Mouse (Mus musculus) neural tube, embryonic 11.5 days (tissue): ENCODE measurements around the gene Sgsm2. TPM values are rescaled to one million over a fixed set of nuclear protein-coding genes. Genes with fewer than 3 reads are reported as not detected.
A peak's percentile ranks its signal among the peaks of the same experiment; 100 is the strongest.

Experiments
- ATAC-seq: fragments of 200-750 bp; cut with Nextera tagmentation; 2 replicates; pipeline ENCODE4 v1.8.0; 2017; ENCODE audit warnings: moderate number of reproducible peaks, mild to moderate bottlenecking, moderate TSS enrichment, moderate library complexity; ENCODE audit not compliant: insufficient read depth, low FRiP score, low TSS enrichment
- DNase-seq: peaks from one replicate; pipeline ENCODE4 v3.0.0-alpha.2; 2015; ENCODE audit warnings: low spot score
- H3K27ac ChIP-seq: fragments of 300-500 bp; sonication (generic); 2 replicates; pipeline ENCODE4 v1.5.1; 2014; ENCODE audit warnings: low read depth, mild to moderate bottlenecking, low read length
- H3K27me3 ChIP-seq: fragments of 300-500 bp; sonication (generic); 2 replicates; pipeline ENCODE4 v1.6.1; 2014; ENCODE audit warnings: mild to moderate bottlenecking, low read length, mixed read lengths; ENCODE audit not compliant: control insufficient read depth, insufficient read depth
- H3K36me3 ChIP-seq: fragments of 300-500 bp; sonication (generic); 2 replicates; pipeline ENCODE4 v1.6.1; 2014; ENCODE audit warnings: mild to moderate bottlenecking, low read length, moderate library complexity, mixed read lengths; ENCODE audit not compliant: control insufficient read depth, insufficient read depth
- H3K4me1 ChIP-seq: fragments of 300-500 bp; sonication (generic); 2 replicates; pipeline ENCODE4 v1.6.1; 2014; ENCODE audit warnings: low read length, mixed read lengths; ENCODE audit not compliant: control insufficient read depth, insufficient read depth
- H3K4me2 ChIP-seq: fragments of 300-500 bp; sonication (generic); 2 replicates; pipeline ENCODE4 v1.6.1; 2014; ENCODE audit warnings: low read depth, mild to moderate bottlenecking, moderate library complexity
- H3K4me3 ChIP-seq: fragments of 300-500 bp; sonication (generic); 2 replicates; pipeline ENCODE4 v1.5.1; 2014; ENCODE audit warnings: low read depth, low read length
- H3K9ac ChIP-seq: fragments of 300-500 bp; sonication (generic); 2 replicates; pipeline ENCODE4 v1.6.1; 2014; ENCODE audit warnings: mild to moderate bottlenecking, low read length
- H3K9me3 ChIP-seq: fragments of 300-500 bp; sonication (generic); 2 replicates; pipeline ENCODE4 v1.6.1; 2016; ENCODE audit warnings: low read length; ENCODE audit not compliant: control insufficient read depth
- WGBS: fragments of 180-500 bp; shearing (Covaris S2); extraction: QIAGEN DNeasy Blood & Tissue Kit; methylation state at CpG from one replicate; pipeline ENCODE4 v1.1.7; 2014; 5-methylcytosine and 5-hydroxymethylcytosine counted together
- polyA plus RNA-seq: library from polyadenylated mRNA; unstranded; fragments of >200 nt; fragmentation: Nextera tagmentation; extraction: Ambion mirVana; gene quantifications from 2 replicates; pipeline ENCODE4 v1.2.1, GENCODE M21; 2014

Gene Sgsm2
- polyA plus RNA-seq, 1 experiment from 2014 or later = 7.9 TPM

DNA sequence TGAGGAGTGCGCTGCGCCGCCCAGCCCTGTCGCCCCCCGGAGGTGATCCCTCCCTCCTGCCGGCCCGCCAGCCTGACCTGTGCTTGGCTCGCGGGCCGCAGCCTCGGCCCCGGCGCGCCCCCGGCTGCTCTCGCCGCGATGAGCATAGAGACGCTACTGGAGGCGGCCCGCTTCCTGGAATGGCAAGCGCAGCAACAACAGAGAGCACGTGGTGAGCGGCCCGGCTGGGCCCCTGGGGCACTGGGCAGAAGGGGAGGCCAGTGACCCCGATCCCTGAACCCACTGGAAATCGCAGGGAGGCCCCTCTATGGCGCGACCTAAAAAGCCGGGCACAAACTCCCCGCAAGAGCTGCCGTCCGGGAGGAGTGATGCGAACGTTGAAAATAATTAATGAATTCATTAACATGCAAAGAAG, 65.7 kb downstream of the Sgsm2 start:
- WGBS = under 1% methylated on average over 35 of the region's 35 CpGs

DNA sequence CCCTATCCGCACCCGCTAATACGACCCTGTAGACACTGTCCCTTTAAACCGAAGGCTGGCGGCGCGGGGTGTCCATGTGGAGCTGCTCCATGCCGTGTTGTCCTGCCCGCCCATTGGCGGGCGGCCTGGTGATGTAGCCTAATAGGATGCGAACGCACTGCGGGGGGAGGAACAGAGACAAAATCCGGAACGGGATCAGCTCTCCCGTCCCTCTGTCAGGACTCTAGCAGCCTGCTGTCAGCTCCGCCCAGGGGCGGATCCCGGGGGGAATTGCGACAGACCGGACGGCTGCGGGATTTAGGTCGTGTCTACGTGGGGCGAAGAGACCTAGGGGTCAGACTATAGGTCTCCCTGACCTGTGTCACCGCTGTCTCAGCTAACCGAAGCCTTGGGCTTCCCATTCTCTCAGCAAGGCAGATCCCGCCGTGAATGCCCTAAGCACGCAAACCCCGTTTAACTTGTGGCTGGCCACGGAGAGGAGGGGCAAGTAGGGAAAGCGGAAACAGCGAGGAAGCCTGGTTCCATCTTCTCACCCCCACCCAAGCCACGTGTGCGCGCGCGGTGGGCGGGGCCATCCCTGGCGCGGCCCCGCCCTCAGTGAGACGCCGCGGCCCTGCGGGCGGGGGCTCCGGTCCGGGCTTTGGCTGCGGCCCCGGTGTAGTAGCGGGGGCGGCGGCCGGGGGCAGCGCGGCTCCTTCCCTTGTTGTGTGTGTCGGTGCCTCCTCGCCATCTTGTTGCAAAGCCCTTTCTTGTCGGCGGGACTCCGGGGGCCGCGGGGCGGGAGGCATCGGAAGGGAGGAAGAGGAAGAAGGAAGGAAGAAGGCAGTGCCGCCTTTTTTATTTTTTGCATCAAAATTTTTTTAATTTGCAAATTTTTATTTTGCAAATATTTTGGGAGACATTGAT, 66.4 kb downstream of the Sgsm2 start, which contains the start of gene Mnt:
TSS of gene Mnt (plus strand) at position 665 of the 906 bp plus-strand sequence.
- H3K27ac ChIP-seq = peak within 1 kb of the TSS; percentile 89
- WGBS = under 1% methylated on average over 67 of the region's 70 CpGs
- DNase-seq (peak; percentile 99), ATAC-seq (peak; percentile 93)
- peaks cover 15% of the 10 kb centered on the region for H3K4me1 ChIP-seq
- no peaks in the 10 kb centered on the region for H3K9me3 ChIP-seq
- peak within 1 kb of the TSS; percentile 67 for H3K9ac ChIP-seq
- peak within 1 kb of the TSS; percentile 91 for H3K4me2 ChIP-seq
- H3K36me3 ChIP-seq = no peaks in the 10 kb centered on the region
- no peaks in the 10 kb centered on the region for H3K27me3 ChIP-seq
- peak within 1 kb of the TSS; percentile 63 for H3K4me3 ChIP-seq

More for the DNA sequence above, 65.7 kb downstream of the Sgsm2 start:
- no peaks in the 10 kb centered on the region for H3K9me3 ChIP-seq
- H3K27me3 ChIP-seq = no peaks in the 10 kb centered on the region
- H3K9ac ChIP-seq = peak overlapping the region; percentile 67
- ATAC-seq (no peak), DNase-seq (peak; percentile 66)
- H3K36me3 ChIP-seq = no peaks in the 10 kb centered on the region
- H3K4me3 ChIP-seq = peak overlapping the region; percentile 63
- H3K27ac ChIP-seq = peak overlapping the region; percentile 89
- peak overlapping the region; percentile 91 for H3K4me2 ChIP-seq
- peaks cover 15% of the 10 kb centered on the region for H3K4me1 ChIP-seq

DNA sequence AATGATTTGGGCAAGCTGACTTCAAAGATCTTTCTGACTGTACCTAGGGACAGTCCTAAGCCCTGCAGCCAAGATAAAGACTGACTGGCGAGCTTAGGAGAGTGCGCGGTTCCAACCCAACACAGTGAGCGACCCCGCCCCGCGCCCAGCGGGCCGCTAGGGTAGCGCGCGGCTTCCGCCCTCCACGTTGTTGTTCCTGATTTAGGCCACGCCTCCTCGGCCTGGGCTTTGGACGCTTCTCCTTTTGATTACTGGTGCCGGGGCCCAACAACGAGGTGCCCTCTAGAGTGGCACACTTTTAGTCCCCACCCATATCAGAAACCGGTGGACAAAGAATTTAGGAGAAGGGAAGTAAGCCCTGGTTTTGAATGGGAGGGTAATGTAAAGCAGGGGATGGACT, 67.0 kb downstream of the Sgsm2 start:
- Histone ChIP-seq H3K27ac (peak overlapping the region; percentile 89), H3K9me3 (no peaks in the 10 kb centered on the region), H3K4me3 (peak overlapping the region; percentile 63), H3K9ac (peak overlapping the region; percentile 53), H3K4me2 (peak overlapping the region; percentile 91), H3K4me1 (peaks cover 15% of the 10 kb centered on the region), H3K27me3 (no peaks in the 10 kb centered on the region), H3K36me3 (no peaks in the 10 kb centered on the region)
- DNase-seq (peak; percentile 87), ATAC-seq (peak; percentile 43)
- under 1% methylated on average over 20 of the region's 20 CpGs for WGBS

DNA sequence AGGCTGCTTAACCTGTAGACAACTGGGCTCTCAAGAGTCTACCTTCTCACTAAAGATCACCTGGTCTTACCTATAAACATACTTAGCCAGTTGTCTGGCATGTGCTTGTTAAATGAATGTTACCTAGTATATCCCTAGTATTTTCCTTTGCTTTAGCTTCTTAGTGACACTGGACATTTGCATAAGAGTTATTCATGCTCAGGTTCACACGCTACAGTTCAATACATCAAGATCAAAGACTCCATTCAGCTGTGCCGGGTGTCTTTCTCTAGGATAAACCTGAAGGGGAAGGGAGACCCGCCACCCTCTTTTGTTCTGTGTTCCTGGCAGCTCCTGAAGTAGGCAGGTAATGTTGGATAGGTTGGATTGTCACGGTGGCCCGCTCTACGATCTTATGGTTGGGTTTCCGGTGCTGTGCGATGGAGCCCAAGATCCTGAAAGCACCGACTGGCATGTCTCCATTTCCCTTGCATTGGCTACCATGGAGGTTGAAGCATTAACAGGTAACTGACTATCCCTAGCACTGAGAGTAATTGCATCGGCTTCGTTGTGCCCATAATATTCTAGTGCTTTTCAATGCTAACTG, 67.8 kb downstream of the Sgsm2 start:
- H3K27ac ChIP-seq = 0 out of 2 replicates have a peak overlapping the region, but pooled peaks have one; percentile 89

DNA sequence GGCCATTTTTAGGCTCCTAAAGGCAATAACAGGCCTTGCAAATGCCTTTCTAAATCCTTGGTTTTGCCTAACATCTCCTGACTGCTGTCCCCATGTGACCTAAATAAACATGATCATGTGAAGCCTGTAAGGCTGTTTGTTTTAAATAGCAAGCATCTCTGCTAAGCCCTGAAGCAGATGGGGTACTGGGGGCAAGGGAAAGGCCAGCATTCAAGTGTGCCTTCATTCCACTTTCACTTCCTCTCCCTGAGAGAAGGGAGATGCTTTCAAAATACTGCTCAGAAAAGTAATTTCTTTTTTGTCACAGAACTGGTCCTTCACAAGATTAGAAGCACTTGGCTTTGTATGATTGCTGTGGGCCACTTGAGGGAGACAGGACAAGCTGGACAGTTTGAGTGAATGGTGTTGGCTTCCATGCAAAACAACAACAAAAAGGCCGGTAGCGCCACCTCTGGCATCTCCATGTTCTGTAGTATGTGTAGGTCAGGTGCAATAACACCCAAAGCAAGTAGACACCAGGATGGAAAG, 68.4 kb downstream of the Sgsm2 start:
- H3K27me3 ChIP-seq = no peaks in the 10 kb centered on the region
- H3K4me3 ChIP-seq = no peak overlapping the region
- ATAC-seq = no peak
- no peak overlapping the region for H3K4me2 ChIP-seq
- no peak overlapping the region for H3K27ac ChIP-seq
- no peaks in the 10 kb centered on the region for H3K36me3 ChIP-seq
- H3K4me1 ChIP-seq = peaks cover 11% of the 10 kb centered on the region
- no peak for DNase-seq
- WGBS = 32% methylated on average over 2 of the region's 2 CpGs
- H3K9ac ChIP-seq = no peak overlapping the region
- no peaks in the 10 kb centered on the region for H3K9me3 ChIP-seq

More for the DNA sequence above, 67.8 kb downstream of the Sgsm2 start:
- Histone ChIP-seq H3K27me3 (no peaks in the 10 kb centered on the region), H3K9me3 (no peaks in the 10 kb centered on the region), H3K9ac (no peak overlapping the region; the same call in 1 of the 2 replicates), H3K4me2 (peak overlapping the region; percentile 91), H3K4me1 (peaks cover 15% of the 10 kb centered on the region), H3K4me3 (peak overlapping the region; percentile 63; the same call in 1 of the 2 replicates), H3K36me3 (no peaks in the 10 kb centered on the region)
- 15% methylated on average over 11 of the region's 11 CpGs for WGBS
- DNase-seq = no peak
- no peak for ATAC-seq

DNA sequence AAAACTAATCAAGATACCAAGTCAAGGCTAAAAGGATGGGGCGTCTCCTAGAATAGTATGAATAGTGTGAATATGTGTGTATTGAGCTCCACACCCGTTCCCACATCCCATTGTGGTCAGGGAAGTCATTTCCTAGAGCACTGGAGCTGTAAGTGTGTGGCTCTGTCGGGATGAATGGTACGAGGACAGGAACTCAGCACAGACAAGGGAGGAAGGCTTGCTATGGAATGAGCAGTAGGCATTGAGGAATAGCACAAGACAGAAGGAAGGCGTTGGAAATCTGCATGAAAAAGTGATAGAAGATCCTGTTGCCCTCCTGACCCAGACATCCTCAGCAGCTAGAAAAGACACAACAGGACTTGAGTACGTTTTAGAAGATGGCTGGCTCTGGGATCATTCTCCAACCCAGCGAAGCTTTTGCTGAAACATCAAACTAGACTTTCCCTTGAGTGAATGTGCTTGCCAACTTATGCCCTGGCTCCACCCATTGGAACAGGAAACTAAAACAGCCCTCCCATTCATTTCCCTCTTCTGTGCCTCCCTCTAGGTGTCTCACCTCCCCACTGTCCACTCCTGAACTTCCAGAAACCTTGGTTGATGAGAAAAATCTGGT, 69.0 kb downstream of the Sgsm2 start:
- no peak overlapping the region for H3K9ac ChIP-seq

DNA sequence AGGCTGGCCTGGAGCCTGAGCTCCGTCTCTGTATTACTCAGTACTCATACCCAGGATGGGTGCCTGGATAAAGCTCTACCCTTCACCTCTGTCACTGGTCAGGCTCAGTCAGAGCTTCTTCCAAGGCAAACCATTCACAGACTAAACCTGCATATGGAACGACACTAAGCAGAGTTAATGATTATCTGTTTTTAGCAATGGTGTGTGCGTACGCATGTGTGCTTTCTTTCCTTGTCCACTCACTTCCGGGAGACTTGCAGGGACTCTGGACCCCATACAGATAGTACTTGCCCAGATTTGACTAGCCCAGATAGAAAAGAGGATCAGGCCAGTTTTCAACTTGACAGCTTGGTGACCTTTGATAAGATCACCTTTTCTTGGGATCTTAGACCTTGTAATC, 70.2 kb downstream of the Sgsm2 start:
- no peak overlapping the region for H3K27ac ChIP-seq

More for the DNA sequence above, 69.0 kb downstream of the Sgsm2 start:
- ATAC-seq (no peak), DNase-seq (no peak)
- no peaks in the 10 kb centered on the region for H3K9me3 ChIP-seq
- no peak overlapping the region for H3K27ac ChIP-seq
- no peaks in the 10 kb centered on the region for H3K27me3 ChIP-seq
- 80% methylated on average over 7 of the region's 7 CpGs for WGBS
- no peak overlapping the region for H3K4me3 ChIP-seq
- H3K36me3 ChIP-seq = no peaks in the 10 kb centered on the region
- H3K4me2 ChIP-seq = no peak overlapping the region
- H3K4me1 ChIP-seq = peaks cover 6% of the 10 kb centered on the region

DNA sequence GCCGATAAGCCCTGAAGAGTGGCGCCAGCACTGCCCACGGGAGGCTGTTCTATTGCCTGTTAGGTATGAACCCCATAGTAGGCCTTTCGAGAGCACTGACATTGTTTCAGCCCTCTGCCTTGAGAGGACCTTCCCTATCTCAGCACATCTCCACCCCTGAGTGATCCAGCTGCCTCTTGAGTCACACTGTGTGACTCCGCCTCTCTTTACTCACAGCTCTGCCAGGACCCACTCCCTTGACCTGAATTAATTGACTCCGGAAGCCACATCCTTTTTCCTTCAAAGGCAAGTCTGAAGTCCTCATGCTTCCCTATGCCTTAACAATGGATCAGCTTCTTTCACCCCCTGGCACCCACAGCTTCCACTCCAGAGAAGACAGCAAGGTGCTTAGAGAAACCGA, 70.7 kb downstream of the Sgsm2 start:
- H3K36me3 ChIP-seq = no peaks in the 10 kb centered on the region
- ATAC-seq (no peak), DNase-seq (no peak)
- no peak overlapping the region for H3K27ac ChIP-seq
- 73% methylated on average over 7 of the region's 7 CpGs for WGBS
- no peak overlapping the region for H3K4me2 ChIP-seq
- no peaks in the 10 kb centered on the region for H3K9me3 ChIP-seq
- no peaks in the 10 kb centered on the region for H3K27me3 ChIP-seq
- H3K4me1 ChIP-seq = 0 out of 2 replicates have a peak, but pooled peaks cover 2% of the 10 kb centered on the region
- no peak overlapping the region for H3K9ac ChIP-seq
- no peak overlapping the region for H3K4me3 ChIP-seq

More for the DNA sequence above, 70.2 kb downstream of the Sgsm2 start:
- Histone ChIP-seq H3K9ac (no peak overlapping the region), H3K4me1 (0 out of 2 replicates have a peak, but pooled peaks cover 2% of the 10 kb centered on the region), H3K4me2 (no peak overlapping the region), H3K4me3 (no peak overlapping the region), H3K36me3 (no peaks in the 10 kb centered on the region), H3K27me3 (no peaks in the 10 kb centered on the region), H3K9me3 (no peaks in the 10 kb centered on the region)
- no peak for ATAC-seq
- WGBS = 88% methylated on average over 5 of the region's 5 CpGs
- no peak for DNase-seq
